Mouse (Mus musculus) lung, postnatal 0 days (tissue): ENCODE measurements around the gene Mrpl49.

ENCODE experiments used
- CTCF ChIP-seq: IDR thresholded peaks from 2 replicates; pipeline ENCODE4 v1.5.1; 2016; ENCODE audit warnings: antibody characterized with exemption, mild to moderate bottlenecking
- EP300 ChIP-seq: IDR thresholded peaks from 2 replicates; pipeline ENCODE4 v1.6.1; 2016; ENCODE audit warnings: antibody characterized with exemption, mild to moderate bottlenecking, control low read depth

DNA sequence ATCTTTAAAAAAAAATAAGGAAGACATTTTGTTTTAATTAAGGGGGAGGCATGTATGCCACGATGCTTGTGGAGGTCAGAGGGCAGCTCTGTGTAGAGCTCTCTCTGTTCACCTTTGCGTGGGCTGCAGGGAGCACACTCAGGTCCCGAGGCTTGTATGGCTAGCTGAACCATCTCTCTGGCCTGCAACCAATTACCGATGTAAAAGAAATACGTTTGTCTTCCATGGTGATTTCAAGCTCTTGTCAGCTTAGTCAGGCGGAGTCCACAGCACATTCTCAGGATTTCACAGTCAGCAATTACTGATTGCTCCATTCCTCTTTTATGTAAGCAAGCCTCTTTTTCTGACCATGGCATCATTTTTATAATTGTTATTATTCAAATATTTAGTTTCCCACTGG lies 43.6 kb upstream of the Mrpl49 start:
- TF ChIP-seq CTCF (no peak), EP300 (no peak)
